Mouse (Mus musculus): Measurements from ENCODE around the gene Ift20. TPM values are rescaled to one million over a fixed set of nuclear protein-coding genes. Genes with fewer than 3 reads are reported as not detected.
"Not testable (repeated sequence)": the region's sequence is repeated elsewhere in the genome, so short reads cannot be mapped to it uniquely, and the experiment has no call there.

The Ift20 gene
- polyA plus RNA-seq, 1 experiment from 2014 or later, result 94.2 TPM

DNA sequence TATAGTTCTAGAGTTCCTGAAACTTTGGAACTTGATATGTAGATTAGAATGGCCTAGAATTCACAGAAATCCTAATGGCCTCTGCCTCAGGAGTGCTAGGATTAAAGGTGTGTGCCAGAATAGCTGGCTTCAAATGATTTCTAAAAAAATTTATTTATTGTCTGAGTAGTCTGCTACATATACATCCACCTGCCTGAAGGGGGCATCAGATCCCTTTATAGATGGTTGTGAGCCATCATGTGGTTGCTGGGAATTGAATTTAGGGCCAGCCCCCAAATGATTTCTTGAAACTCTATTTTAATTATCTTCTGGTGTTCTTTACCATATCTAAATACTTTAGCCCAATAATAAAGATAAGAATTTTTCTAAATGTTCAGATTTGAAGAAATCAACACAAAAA, 49.9 kb downstream of the Ift20 start:
- Histone ChIP-seq H3K27ac (no peak overlapping the region), H3K27me3 (ENCODE audit: insufficient read depth, poor library complexity, severe bottlenecking) (no peaks in the 10 kb centered on the region), H3K4me1 (replicated peaks) (no peaks in the 10 kb centered on the region), H3K36me3 (peaks cover 62% of the 10 kb centered on the region), H3K4me3 (no peak overlapping the region), H3K9me3 (0 out of 2 replicates have a peak, but pooled peaks cover 6% of the 10 kb centered on the region)
- DNase-seq (ENCODE audit: low spot score), result no peak

GRCm38 (mm10) chr11:78587677-78588076, 51.5 kb downstream of the Ift20 start:
- not testable (repeated sequence) for H3K9me3 ChIP-seq; DNase-seq (ENCODE audit: low spot score); H3K27ac ChIP-seq; H3K27me3 ChIP-seq (ENCODE audit: insufficient read depth, poor library complexity, severe bottlenecking); H3K4me3 ChIP-seq; H3K4me1 ChIP-seq (replicated peaks)
- 92% methylated on average over 1 of the region's 1 CpGs for WGBS
- peaks cover 48% of the 10 kb centered on the region for H3K36me3 ChIP-seq

Other genes starting within 250 kb of the Ift20 start
- gene BC030499, start 245.5 kb upstream of the Ift20 start, polyA plus RNA-seq (2016; fragmentation: Nextera tagmentation; extraction: Ambion mirVana), result 0.52 and 0.93 TPM in 2 replicates
- 53.2 and 62.7 TPM in 2 replicates for gene Spag5, start 234.8 kb upstream of the Ift20 start, polyA plus RNA-seq (2016; fragmentation: Nextera tagmentation; extraction: Ambion mirVana)
- 2.5 and 3.1 TPM in 2 replicates for gene Aldoc, start 213.4 kb upstream of the Ift20 start, polyA plus RNA-seq (2016; fragmentation: Nextera tagmentation; extraction: Ambion mirVana)
- 74.6 and 82.9 TPM in 2 replicates for gene Pigs, start 207.9 kb upstream of the Ift20 start, polyA plus RNA-seq (2016; fragmentation: Nextera tagmentation; extraction: Ambion mirVana)
- 59.1 and 76.7 TPM in 2 replicates for gene Unc119, start 192.9 kb upstream of the Ift20 start, polyA plus RNA-seq (2016; fragmentation: Nextera tagmentation; extraction: Ambion mirVana)
- not detected in 2 replicates for gene Foxn1, start 149.8 kb upstream of the Ift20 start, polyA plus RNA-seq (2016; fragmentation: Nextera tagmentation; extraction: Ambion mirVana)
- not detected in 2 replicates for gene Slc13a2, start 114.1 kb upstream of the Ift20 start, polyA plus RNA-seq (2016; fragmentation: Nextera tagmentation; extraction: Ambion mirVana)
- gene Slc46a1, start 70.7 kb upstream of the Ift20 start, polyA plus RNA-seq (2016; fragmentation: Nextera tagmentation; extraction: Ambion mirVana), result 20.2 and 21.1 TPM in 2 replicates
- 11.2 and 20.8 TPM in 2 replicates for gene Sarm1, start 38.6 kb upstream of the Ift20 start, polyA plus RNA-seq (2016; fragmentation: Nextera tagmentation; extraction: Ambion mirVana)
- 66.9 and 96.6 TPM in 2 replicates for gene Vtn, start 37.3 kb upstream of the Ift20 start, polyA plus RNA-seq (2016; fragmentation: Nextera tagmentation; extraction: Ambion mirVana)
- gene Sebox, start 32.9 kb upstream of the Ift20 start, polyA plus RNA-seq (2016; fragmentation: Nextera tagmentation; extraction: Ambion mirVana), result not detected in 2 replicates
- 84.0 and 86.4 TPM in 2 replicates for gene Tmem199, start 24.2 kb upstream of the Ift20 start, polyA plus RNA-seq (2016; fragmentation: Nextera tagmentation; extraction: Ambion mirVana)
- 135 and 152 TPM in 2 replicates for gene Poldip2, start 24.2 kb upstream of the Ift20 start, polyA plus RNA-seq (2016; fragmentation: Nextera tagmentation; extraction: Ambion mirVana)
- 70.4 and 81.6 TPM in 2 replicates for gene Tnfaip1, start within 50 bp of the Ift20 start, polyA plus RNA-seq (2016; fragmentation: Nextera tagmentation; extraction: Ambion mirVana)
- gene Tmem97, start 14.4 kb downstream of the Ift20 start, polyA plus RNA-seq (2016; fragmentation: Nextera tagmentation; extraction: Ambion mirVana), result 86.5 and 94.5 TPM in 2 replicates
- 17.1 and 18.7 TPM in 2 replicates for gene Nlk, start 161.0 kb downstream of the Ift20 start, polyA plus RNA-seq (2016; fragmentation: Nextera tagmentation; extraction: Ambion mirVana)
- gene Ccnq, start 215.4 kb downstream of the Ift20 start, polyA plus RNA-seq (2016; fragmentation: Nextera tagmentation; extraction: Ambion mirVana), result 36.4 and 37.9 TPM in 2 replicates

Measured in hindbrain, embryonic 10.5 days (tissue).